Mouse (Mus musculus) liver, postnatal 0 days (tissue): Measurements from ENCODE around the gene 4921517D22Rik.

Source experiments
- CTCF ChIP-seq: sonication (generic); IDR thresholded peaks from 2 replicates; pipeline ENCODE4 v1.5.1; 2016; ENCODE audit warnings: antibody characterized with exemption, low read depth
- EP300 ChIP-seq: IDR thresholded peaks from 2 replicates; pipeline ENCODE4 v1.6.1; 2016; ENCODE audit warnings: antibody characterized with exemption, low read depth, mild to moderate bottlenecking

DNA sequence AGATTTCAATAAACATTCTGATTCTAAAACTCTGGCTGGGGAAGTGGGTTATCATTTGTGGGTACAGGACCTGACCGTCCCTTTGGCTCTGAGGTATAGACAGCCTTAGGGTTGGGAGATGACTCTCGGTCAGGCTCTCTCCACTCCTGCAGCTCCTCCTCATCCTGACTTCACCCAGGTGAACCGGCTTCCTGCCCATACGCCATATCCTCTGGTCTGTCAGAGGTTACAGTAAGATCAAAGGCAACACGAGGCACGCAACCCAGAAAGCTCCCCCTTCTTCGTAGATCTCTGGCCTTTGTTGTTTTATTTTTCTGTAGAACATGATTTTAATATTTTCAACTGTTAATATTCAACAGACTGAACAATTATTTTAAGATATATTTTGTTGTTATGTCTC is 1.9 kb upstream of the 4921517D22Rik start:
- no peak for TF ChIP-seq EP300
- no peak for TF ChIP-seq CTCF
